Mouse (Mus musculus): ENCODE data around the gene Tmtc2. TPM values are rescaled to one million over a fixed set of nuclear protein-coding genes. Genes with fewer than 3 reads are reported as not detected.

Gene Tmtc2
- polyA plus RNA-seq, 1 experiment from 2014 or later: 6.2 TPM

DNA sequence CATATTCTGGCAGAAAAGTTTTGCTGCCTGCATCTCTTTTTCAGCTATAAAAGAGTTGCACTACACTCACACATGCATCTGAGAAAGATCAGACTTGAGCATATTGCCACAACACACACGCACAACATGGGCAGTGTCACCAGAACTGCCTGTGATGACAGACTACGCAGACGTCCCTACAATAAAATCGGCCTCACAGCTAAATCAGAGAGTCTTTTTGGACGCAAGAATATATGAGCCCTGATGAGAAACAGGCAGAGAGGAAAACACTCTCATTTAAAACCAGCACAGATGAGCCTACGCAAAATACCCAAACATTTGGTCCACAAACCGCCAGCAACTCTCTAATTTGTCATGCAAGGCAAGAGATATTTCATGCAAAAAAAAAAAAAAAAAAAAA, 146.6 kb downstream of the Tmtc2 start:
- DNase-seq (ENCODE audit: low spot score): no peak
- Histone ChIP-seq H3K27ac (ENCODE audit: low read depth, low read length) (no peak overlapping the region), H3K9ac (ENCODE audit: low read length) (no peak overlapping the region), H3K36me3 (ENCODE audit: control insufficient read depth, insufficient read depth, low read length) (no peaks in the 10 kb centered on the region), H3K4me2 (ENCODE audit: low read depth) (no peak overlapping the region), H3K27me3 (ENCODE audit: control insufficient read depth, insufficient read depth, low read length) (no peaks in the 10 kb centered on the region), H3K4me1 (ENCODE audit: control insufficient read depth, insufficient read depth, low read length) (no peaks in the 10 kb centered on the region), H3K4me3 (ENCODE audit: low read depth, low read length) (no peak overlapping the region), H3K9me3 (ENCODE audit: control insufficient read depth, low read length) (no peaks in the 10 kb centered on the region)
- WGBS: 71% methylated on average over 7 of the region's 7 CpGs
- ATAC-seq (ENCODE audit: insufficient read depth, low FRiP score, low TSS enrichment): no peak

DNA sequence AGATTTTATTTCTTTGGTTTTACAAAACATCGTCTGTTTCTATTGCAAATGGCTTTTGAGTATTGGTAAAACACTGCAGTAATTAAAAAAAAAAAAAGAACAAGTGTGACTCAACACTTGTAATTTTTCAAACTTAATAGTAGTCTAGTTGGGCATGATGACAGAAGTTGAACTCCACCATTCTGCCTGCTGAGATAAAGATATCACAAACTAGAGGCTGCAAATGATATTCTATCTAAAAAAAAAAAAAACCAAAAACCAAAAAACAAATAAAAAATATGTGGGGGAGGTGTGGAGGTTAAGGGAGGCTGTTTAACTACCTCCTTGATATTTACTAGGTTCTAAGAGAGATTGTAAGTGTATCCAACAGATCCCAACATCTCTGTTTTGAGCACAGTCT, 149.2 kb downstream of the Tmtc2 start:
- Histone ChIP-seq H3K9me3 (ENCODE audit: control insufficient read depth, low read length) (no peaks in the 10 kb centered on the region), H3K36me3 (ENCODE audit: control insufficient read depth, insufficient read depth, low read length) (no peaks in the 10 kb centered on the region), H3K4me1 (ENCODE audit: control insufficient read depth, insufficient read depth, low read length) (no peaks in the 10 kb centered on the region), H3K9ac (ENCODE audit: low read length) (no peak overlapping the region), H3K4me2 (ENCODE audit: low read depth) (no peak overlapping the region), H3K27me3 (ENCODE audit: control insufficient read depth, insufficient read depth, low read length) (no peaks in the 10 kb centered on the region), H3K4me3 (ENCODE audit: low read depth, low read length) (no peak overlapping the region), H3K27ac (ENCODE audit: low read depth, low read length) (no peak overlapping the region)
- ATAC-seq (ENCODE audit: insufficient read depth, low FRiP score, low TSS enrichment) (no peak), DNase-seq (ENCODE audit: low spot score) (no peak)
- WGBS: 85% methylated on average over 1 of the region's 1 CpGs

GRCm38 (mm10) chr10:105423187-105423586, 151.1 kb downstream of the Tmtc2 start:
- Histone ChIP-seq H3K9ac (ENCODE audit: low read length) (no peak overlapping the region), H3K4me1 (ENCODE audit: control insufficient read depth, insufficient read depth, low read length) (no peaks in the 10 kb centered on the region), H3K9me3 (ENCODE audit: control insufficient read depth, low read length) (no peaks in the 10 kb centered on the region), H3K4me3 (ENCODE audit: low read depth, low read length) (no peak overlapping the region), H3K27me3 (ENCODE audit: control insufficient read depth, insufficient read depth, low read length) (no peaks in the 10 kb centered on the region), H3K36me3 (ENCODE audit: control insufficient read depth, insufficient read depth, low read length) (no peaks in the 10 kb centered on the region), H3K4me2 (ENCODE audit: low read depth) (no peak overlapping the region), H3K27ac (ENCODE audit: low read depth, low read length) (no peak overlapping the region)
- WGBS: 89% methylated on average over 3 of the region's 3 CpGs
- DNase-seq (ENCODE audit: low spot score): no peak
- ATAC-seq (ENCODE audit: insufficient read depth, low FRiP score, low TSS enrichment): no peak

DNA sequence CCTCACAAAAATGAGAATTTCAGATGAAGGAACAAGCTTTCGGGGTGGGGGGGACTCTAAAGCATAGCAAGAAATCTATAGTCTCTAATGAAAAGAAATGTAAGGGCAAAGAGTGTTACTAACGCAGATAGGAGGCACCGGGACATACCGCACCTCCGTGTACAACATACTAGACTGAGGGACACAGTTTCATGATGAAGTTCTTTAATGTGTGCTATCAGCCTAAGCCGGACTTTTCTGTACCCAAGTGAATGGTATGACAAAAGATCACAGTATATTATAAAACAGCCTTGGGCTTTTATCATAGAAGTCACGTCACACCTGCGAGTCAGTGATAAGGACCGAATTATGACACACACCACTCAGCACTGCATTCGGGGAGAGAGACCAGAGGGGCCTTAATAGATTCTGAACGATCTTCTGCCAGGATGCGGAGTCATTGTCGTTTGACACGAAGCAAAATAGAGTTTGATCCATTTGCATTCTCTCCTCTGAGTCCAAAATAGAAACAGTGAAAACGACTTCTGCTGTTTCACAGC, 156.3 kb downstream of the Tmtc2 start:
- Histone ChIP-seq H3K4me1 (ENCODE audit: control insufficient read depth, insufficient read depth, low read length) (no peaks in the 10 kb centered on the region), H3K4me2 (ENCODE audit: low read depth) (no peak overlapping the region), H3K27ac (ENCODE audit: low read depth, low read length) (no peak overlapping the region), H3K9me3 (ENCODE audit: control insufficient read depth, low read length) (no peaks in the 10 kb centered on the region), H3K36me3 (ENCODE audit: control insufficient read depth, insufficient read depth, low read length) (no peaks in the 10 kb centered on the region), H3K4me3 (ENCODE audit: low read depth, low read length) (no peak overlapping the region), H3K9ac (ENCODE audit: low read length) (no peak overlapping the region), H3K27me3 (ENCODE audit: control insufficient read depth, insufficient read depth, low read length) (no peaks in the 10 kb centered on the region)
- ATAC-seq (ENCODE audit: insufficient read depth, low FRiP score, low TSS enrichment): no peak
- DNase-seq (ENCODE audit: low spot score): no peak
- WGBS: 85% methylated on average over 15 of the region's 15 CpGs

DNA sequence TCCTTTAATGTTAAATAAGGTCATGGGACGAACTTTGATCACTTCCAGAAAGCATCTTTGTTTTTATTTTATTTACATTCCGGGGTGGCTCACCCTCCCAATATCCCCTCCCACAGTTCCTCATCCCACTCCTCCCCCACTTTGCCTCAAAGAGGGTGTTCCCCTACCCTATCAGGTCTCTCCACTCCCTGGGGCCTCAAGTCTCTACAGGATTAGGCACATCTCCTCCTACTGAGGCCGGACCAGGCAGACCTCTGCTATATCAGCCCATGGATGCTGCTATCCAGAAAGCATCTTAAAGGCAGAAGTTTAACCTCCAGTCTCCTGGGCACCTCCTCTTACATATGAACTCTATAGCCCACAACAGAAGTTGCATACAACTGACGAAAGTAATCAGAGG, 157.7 kb downstream of the Tmtc2 start:
- no peak overlapping the region for H3K27ac ChIP-seq (ENCODE audit: low read depth, low read length)
- no peak for DNase-seq (ENCODE audit: low spot score)
- H3K4me2 ChIP-seq (ENCODE audit: low read depth): no peak overlapping the region
- H3K27me3 ChIP-seq (ENCODE audit: control insufficient read depth, insufficient read depth, low read length): no peaks in the 10 kb centered on the region
- H3K4me3 ChIP-seq (ENCODE audit: low read depth, low read length): no peak overlapping the region
- WGBS: 83% methylated on average over 4 of the region's 4 CpGs
- H3K9me3 ChIP-seq (ENCODE audit: control insufficient read depth, low read length): no peaks in the 10 kb centered on the region
- H3K36me3 ChIP-seq (ENCODE audit: control insufficient read depth, insufficient read depth, low read length): no peaks in the 10 kb centered on the region
- no peak overlapping the region for H3K9ac ChIP-seq (ENCODE audit: low read length)
- no peaks in the 10 kb centered on the region for H3K4me1 ChIP-seq (ENCODE audit: control insufficient read depth, insufficient read depth, low read length)
- no peak for ATAC-seq (ENCODE audit: insufficient read depth, low FRiP score, low TSS enrichment)

DNA sequence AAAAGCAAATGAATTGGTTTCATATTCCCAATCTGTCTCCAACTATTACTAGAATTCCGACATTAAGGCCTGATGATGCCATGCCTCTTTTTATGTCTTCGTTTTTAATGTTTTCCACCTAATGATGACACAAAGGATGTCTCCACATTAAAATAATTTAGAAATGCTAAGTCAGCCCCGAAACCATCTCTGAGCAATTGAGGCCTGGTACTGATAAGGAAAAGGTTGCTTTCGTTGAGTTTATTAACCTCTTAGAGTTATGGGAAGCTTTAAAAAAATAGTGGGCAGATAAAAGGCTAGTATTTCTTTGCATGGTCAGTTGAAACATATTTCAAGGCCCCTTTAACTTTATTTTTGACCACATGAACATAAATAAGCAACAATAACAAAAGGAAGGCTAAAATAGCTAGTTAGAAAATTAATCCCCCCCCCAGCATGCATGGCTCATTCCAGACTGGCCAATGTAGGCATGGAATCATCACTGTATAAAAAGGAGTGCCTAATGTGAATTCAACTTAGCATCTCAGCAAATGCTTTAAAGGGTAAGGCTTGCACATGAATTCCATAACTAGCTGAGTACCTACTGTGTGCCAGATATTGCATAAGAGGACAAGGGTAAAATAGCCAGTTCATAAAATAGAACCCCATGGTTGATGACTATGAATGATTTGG, 168.3 kb downstream of the Tmtc2 start:
- no peak for ATAC-seq (ENCODE audit: insufficient read depth, low FRiP score, low TSS enrichment)

DNA sequence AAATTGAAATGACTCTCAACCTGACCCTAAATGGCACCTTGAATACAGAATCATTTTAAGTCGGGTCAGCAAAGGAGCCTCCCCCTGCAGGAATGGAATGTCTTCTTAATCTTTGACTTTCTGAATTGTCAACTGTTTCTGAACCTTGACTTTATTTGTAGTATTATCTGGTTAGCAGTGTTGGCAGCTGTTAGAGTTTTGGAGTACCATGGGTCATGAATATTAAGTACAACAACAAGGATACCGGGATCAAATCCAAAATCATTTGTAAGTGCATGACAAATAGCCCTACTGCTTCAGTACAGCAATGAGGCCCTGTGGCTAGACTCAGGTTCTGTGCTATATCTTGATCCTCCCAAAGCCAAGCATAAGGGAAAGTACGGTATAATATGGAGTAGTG, 170.3 kb downstream of the Tmtc2 start:
- no peaks in the 10 kb centered on the region for H3K9me3 ChIP-seq (ENCODE audit: control insufficient read depth, low read length)
- H3K9ac ChIP-seq (ENCODE audit: low read length): no peak overlapping the region
- no peak for ATAC-seq (ENCODE audit: insufficient read depth, low FRiP score, low TSS enrichment)
- H3K27ac ChIP-seq (ENCODE audit: low read depth, low read length): no peak overlapping the region
- no peak for DNase-seq (ENCODE audit: low spot score)
- no peaks in the 10 kb centered on the region for H3K4me1 ChIP-seq (ENCODE audit: control insufficient read depth, insufficient read depth, low read length)
- 95% methylated on average over 3 of the region's 3 CpGs for WGBS
- no peaks in the 10 kb centered on the region for H3K27me3 ChIP-seq (ENCODE audit: control insufficient read depth, insufficient read depth, low read length)
- no peak overlapping the region for H3K4me2 ChIP-seq (ENCODE audit: low read depth)
- no peaks in the 10 kb centered on the region for H3K36me3 ChIP-seq (ENCODE audit: control insufficient read depth, insufficient read depth, low read length)
- H3K4me3 ChIP-seq (ENCODE audit: low read depth, low read length): no peak overlapping the region

More for the DNA sequence above, 168.3 kb downstream of the Tmtc2 start:
- no peaks in the 10 kb centered on the region for H3K9me3 ChIP-seq (ENCODE audit: control insufficient read depth, low read length)
- 92% methylated on average over 4 of the region's 4 CpGs for WGBS
- H3K4me1 ChIP-seq (ENCODE audit: control insufficient read depth, insufficient read depth, low read length): no peaks in the 10 kb centered on the region
- no peak overlapping the region for H3K4me3 ChIP-seq (ENCODE audit: low read depth, low read length)
- H3K4me2 ChIP-seq (ENCODE audit: low read depth): no peak overlapping the region
- H3K27ac ChIP-seq (ENCODE audit: low read depth, low read length): no peak overlapping the region
- H3K36me3 ChIP-seq (ENCODE audit: control insufficient read depth, insufficient read depth, low read length): no peaks in the 10 kb centered on the region
- H3K27me3 ChIP-seq (ENCODE audit: control insufficient read depth, insufficient read depth, low read length): no peaks in the 10 kb centered on the region
- H3K9ac ChIP-seq (ENCODE audit: low read length): no peak overlapping the region
- DNase-seq (ENCODE audit: low spot score): no peak

- H3K4me2 ChIP-seq (ENCODE audit: low read depth): no peak overlapping the region
Measured at GRCm38 (mm10) chr10:105402481-105402779, 171.8 kb downstream of the Tmtc2 start.

GRCm38 (mm10) chr10:105401754-105402480, 172.3 kb downstream of the Tmtc2 start:
- Histone ChIP-seq H3K27ac (ENCODE audit: low read depth, low read length) (no peak overlapping the region), H3K4me1 (ENCODE audit: control insufficient read depth, insufficient read depth, low read length) (no peaks in the 10 kb centered on the region), H3K4me2 (ENCODE audit: low read depth) (no peak overlapping the region), H3K9ac (ENCODE audit: low read length) (no peak overlapping the region), H3K9me3 (ENCODE audit: control insufficient read depth, low read length) (no peaks in the 10 kb centered on the region), H3K27me3 (ENCODE audit: control insufficient read depth, insufficient read depth, low read length) (no peaks in the 10 kb centered on the region), H3K36me3 (ENCODE audit: control insufficient read depth, insufficient read depth, low read length) (no peaks in the 10 kb centered on the region), H3K4me3 (ENCODE audit: low read depth, low read length) (no peak overlapping the region)
- no peak for DNase-seq (ENCODE audit: low spot score)
- WGBS: 86% methylated on average over 11 of the region's 11 CpGs
- ATAC-seq (ENCODE audit: insufficient read depth, low FRiP score, low TSS enrichment): no peak

More at GRCm38 (mm10) chr10:105402481-105402779, 171.8 kb downstream of the Tmtc2 start:
- Histone ChIP-seq H3K27ac (ENCODE audit: low read depth, low read length) (no peak overlapping the region), H3K4me3 (ENCODE audit: low read depth, low read length) (no peak overlapping the region), H3K36me3 (ENCODE audit: control insufficient read depth, insufficient read depth, low read length) (no peaks in the 10 kb centered on the region), H3K27me3 (ENCODE audit: control insufficient read depth, insufficient read depth, low read length) (no peaks in the 10 kb centered on the region), H3K9ac (ENCODE audit: low read length) (no peak overlapping the region), H3K4me1 (ENCODE audit: control insufficient read depth, insufficient read depth, low read length) (no peaks in the 10 kb centered on the region), H3K9me3 (ENCODE audit: control insufficient read depth, low read length) (no peaks in the 10 kb centered on the region)
- DNase-seq (ENCODE audit: low spot score): no peak
- 80% methylated on average over 5 of the region's 5 CpGs for WGBS
- no peak for ATAC-seq (ENCODE audit: insufficient read depth, low FRiP score, low TSS enrichment)
